Mouse (Mus musculus) right cerebral cortex, postnatal 4 days (tissue): ENCODE measurements around the gene Htra3.

Experiments
- DNase-seq: peaks from one replicate; pipeline ENCODE4 v3.0.0-alpha.2; 2022

The Htra3 gene

GRCm38 (mm10) chr5:35679256-35680155, at the start of gene Htra3:
Gene Htra3 (minus strand): TSS chr5:35679782.
- DNase-seq: no peak

DNA sequence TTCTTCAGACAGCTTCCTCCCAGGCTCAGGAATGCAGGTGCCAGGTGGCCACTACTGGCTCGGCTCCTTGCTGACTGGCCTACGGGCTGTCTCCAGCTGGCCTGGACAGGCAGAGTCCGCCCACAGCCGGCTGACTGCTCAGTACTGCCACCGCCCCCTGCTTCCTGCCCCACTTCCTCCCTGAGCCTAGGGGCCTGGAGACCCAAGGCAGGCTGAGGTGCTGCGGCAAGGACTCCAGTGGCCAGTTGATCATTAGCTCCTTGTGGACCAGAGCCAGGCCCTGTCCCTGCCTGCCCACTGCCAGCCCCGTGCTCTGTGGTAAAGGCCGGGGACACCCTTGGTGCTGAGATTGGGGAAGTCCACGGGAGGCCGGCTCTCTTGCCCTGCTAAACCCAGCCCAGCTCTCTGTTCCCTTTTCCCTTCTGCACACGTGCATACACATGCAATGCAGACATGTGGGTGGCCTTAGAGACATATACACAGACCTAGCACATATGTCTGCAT, 49.4 kb upstream of the Htra3 start:
- no peak for DNase-seq

DNA sequence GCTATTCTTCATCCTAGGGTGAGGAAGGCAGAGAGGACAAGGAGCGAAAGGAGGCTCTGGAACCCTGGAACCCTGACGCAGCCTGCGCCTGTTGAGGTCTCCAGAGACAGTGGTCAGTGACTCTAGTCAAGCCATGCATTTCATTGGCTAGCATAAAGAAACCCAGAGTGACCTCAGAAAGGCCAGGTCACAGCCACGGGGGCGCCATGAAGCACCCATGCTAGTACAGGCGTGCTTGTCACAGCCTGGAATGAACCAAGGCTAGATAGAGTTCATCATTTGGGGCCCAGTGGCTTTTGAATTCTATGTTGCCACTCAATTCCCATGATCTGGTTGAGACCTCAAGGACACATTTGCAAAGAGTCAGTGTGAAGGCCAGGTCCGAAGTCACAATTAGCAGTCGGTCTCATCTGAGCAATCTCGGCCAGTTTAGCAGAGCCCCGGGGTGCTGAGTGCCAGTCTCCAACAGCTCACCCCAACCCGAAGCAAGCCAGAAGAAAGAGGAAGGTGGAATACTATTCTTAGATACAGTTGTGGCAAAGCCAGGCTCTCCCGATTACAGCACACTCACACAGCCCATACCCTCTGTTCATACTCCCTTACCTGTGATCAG, 48.9 kb upstream of the Htra3 start:
- no peak for DNase-seq

DNA sequence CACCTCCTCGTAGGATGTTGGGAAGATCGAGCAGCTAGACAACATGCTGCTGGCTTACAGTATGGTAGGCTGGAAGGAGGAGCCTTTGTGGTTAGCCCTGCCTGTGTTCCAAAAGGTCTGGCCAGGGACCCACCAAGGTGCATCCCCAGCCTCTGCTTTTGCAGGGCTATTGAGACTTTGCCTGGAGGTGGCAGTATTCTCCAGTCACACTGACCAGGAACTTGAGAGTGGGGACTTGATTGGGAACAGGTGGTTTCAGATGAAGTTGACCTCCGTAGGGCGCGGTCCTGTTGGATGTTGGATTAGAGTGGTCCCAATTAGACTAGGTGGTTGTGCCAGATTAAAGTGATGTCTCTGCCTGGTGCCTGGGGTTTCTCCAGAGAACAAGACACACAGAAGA, 47.9 kb upstream of the Htra3 start:
- DNase-seq: no peak

DNA sequence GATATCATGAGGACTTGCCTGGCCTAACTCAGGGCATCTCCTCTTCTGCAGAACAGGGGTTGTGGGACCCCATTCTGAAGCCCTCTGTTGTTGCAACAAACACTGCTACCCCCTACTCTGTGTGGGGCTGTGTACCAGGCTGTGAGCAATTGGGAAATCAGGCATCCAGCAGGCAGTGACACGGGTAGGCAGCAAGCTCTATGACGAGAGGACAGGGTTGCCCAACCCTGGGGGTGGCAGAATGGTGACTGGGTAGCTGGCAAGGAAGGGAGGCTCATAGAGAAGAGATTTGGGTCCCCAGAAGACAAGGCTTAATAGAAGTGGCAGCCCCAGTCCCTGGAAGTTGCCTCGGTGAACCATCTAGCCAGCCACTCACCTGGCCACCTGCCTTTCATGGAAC, 46.3 kb upstream of the Htra3 start:
- no peak for DNase-seq

- DNase-seq: no peak
These were observed 44.3 kb upstream of the Htra3 start for GRCm38 (mm10) chr5:35723900-35724299.

DNA sequence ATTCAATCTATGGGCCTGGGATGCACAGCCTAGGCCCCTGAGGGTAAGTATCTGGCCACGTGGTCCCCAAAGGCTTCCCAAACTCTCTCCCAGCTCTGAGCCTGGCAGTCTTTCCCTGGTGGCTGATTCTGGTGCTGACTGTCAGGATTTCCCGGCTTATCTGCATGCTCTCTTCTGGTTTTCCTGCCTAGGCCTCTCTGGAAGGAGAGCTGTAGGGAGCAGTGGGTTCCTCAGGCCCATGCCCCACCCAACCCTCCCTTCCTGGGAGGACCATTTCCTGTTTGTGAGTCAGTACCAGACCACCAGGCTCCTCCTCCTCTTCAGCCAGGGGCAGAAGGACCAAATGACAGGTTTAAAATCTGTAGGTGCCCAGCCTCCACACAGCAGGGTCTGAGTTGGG, 43.1 kb upstream of the Htra3 start:
- DNase-seq: no peak

GRCm38 (mm10) chr5:35721933-35722332, 42.4 kb upstream of the Htra3 start:
- no peak for DNase-seq

- DNase-seq: no peak
These were observed 40.3 kb upstream of the Htra3 start for GRCm38 (mm10) chr5:35719880-35720279.

- no peak for DNase-seq
These were observed 39.8 kb upstream of the Htra3 start for GRCm38 (mm10) chr5:35719343-35719742.

DNA sequence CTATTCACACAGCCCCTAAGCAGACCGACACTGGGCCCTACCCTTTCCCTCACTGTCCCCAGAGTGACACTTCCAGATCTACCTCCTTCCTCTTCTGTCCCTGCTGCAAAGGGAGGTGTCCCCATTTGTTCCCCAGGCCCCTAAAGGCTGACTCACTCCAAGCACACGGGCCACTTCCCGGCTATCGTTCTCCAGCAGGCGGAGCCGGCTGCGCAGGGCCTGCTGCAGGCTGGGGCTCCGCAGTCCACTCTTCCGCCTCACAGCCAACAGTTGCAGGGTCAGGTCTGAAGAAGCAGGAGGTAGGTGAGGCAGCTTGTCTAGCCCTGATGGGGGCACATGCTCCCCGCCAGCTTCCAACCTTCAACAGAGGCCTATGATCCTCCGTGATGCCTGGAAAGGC, 39.2 kb upstream of the Htra3 start:
- no peak for DNase-seq

DNA sequence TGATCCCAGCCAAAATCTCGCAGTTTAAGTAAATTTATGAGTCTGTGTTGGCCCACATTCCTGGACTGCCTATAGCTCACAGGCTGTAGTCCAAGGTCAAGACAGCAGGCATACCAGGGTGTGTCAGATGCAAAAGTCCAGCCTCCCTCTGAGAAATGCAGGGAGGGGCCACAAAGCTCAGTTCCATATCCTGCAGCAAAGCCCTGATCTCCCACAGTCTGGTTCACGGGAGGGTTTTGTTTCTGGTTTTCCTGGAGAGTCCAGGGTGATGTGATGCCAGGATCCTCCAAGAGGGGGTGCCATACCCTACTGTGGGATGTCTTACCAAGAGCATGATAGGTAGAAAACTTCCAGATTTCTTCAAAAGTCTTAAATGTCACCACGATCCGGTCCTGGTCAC, 38.4 kb upstream of the Htra3 start:
- peak; percentile 37 for DNase-seq

DNA sequence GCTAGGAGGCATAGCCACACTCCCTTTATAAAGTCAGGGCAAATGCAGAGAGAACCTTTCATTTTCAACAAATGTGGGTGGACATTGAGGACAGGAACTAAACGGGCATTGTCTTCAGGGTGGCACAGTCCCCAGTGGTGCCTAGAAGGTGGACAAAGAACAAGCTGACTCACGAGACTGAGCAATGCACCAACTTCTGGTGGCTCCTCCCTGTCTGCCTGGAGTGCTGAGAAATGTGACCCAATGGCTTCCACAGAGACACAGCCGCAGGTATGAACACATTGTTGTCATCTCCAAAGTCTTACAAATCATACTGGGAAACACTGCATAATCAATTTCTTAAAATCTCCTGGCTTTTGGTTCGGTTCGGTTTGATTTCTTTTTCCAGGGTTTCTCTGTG, 37.9 kb upstream of the Htra3 start:
- no peak for DNase-seq

GRCm38 (mm10) chr5:35713649-35714354, 34.2 kb upstream of the Htra3 start:
- peak; percentile 80 for DNase-seq

GRCm38 (mm10) chr5:35712517-35712916, 32.9 kb upstream of the Htra3 start:
- DNase-seq: no peak

DNA sequence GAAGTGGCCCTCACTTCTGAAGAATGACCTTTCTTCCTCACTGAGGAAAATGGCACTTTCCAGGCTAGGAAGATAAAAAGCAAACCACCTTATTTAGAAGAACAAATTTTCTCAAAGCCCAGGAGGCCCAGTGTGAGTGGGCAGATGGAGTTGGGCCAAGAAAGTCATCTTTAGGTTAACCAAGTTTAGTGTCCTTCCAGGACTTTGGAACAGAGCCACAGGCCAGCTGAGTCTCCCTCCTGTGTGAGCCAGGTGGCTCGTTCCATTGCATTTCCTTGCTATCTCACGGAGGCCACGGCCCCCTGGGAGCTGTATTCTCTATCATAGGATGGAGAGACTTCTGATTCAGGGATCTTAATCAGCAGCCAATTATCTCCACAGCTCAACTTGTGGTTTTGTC, 31.3 kb upstream of the Htra3 start:
- DNase-seq: no peak

DNA sequence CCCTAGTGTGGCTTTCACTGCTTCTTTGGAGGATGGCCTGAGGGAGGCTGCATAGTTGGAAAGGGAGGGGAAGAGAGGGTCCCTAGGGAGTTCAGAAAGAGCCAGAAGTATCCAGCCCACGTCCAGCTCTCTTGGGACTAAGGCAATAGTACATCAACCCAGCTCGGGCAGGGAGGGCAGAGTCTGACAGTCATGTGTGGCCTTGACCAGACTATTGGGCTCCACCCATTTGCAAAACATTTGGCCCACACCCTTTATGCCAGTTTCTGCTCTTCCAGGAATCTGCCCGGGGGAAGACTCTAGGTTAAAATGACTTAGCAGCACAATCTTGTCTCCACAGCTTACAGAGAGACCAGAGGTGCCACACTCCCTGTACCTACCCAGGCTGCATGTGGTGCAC, 30.9 kb upstream of the Htra3 start:
- DNase-seq: no peak

DNA sequence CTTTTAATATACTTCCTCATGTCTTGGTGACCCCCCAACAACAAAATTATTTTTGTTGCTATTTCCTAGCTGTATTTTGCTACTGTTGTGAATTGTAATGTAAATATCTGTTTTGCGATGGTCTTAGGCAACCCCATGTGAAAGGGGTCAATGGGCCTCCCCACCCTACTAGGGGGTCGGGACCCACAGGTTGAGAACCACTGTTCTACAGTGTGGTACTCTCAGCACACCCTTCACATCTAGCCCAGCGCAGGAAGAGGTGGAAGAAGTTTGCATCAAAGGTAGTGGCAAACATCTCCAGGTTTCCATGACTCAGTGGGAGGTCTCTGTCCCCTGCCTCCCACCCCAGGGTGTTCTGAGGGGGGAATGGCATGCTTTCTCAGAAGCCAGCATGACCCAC, 25.8 kb upstream of the Htra3 start:
- no peak for DNase-seq

DNA sequence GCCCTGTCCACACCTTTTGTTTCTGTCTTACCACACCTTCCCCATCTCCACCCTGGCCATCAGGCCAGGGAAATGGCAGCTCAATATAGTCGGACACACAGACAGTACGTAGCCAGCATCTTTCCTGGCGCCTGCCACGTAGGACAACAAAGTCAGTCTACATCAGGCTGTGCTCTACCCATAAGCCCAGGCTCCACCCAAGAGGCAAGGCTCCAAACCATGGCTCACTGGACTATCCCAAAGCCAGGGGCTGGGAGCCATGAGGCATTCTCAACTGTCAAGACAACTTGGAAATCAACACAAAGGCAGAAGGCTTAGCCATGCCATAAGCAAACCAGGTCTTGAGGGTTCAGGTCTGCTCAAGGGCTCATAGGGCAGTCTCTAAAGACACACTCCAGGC, 24.2 kb upstream of the Htra3 start:
- no peak for DNase-seq

DNA sequence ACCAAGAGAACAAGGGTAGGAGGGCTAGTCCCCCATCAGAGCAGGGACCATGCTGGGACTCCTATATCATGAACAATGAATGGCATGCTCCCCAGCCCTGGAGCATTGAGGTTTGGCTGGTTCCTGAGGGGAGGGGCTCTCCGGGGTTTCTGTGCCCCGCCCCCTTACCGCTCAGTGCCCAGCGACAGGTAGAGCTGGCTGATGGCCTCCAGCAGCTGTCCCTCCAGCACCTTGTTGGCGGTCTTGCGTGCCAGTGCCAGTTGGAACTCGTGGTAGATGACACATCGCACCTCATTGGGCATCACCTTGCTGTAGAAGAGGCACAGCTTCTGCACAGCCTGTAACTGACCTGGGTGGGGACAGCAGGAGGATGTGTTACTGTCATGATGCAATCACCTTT, 23.6 kb upstream of the Htra3 start:
- no peak for DNase-seq

DNA sequence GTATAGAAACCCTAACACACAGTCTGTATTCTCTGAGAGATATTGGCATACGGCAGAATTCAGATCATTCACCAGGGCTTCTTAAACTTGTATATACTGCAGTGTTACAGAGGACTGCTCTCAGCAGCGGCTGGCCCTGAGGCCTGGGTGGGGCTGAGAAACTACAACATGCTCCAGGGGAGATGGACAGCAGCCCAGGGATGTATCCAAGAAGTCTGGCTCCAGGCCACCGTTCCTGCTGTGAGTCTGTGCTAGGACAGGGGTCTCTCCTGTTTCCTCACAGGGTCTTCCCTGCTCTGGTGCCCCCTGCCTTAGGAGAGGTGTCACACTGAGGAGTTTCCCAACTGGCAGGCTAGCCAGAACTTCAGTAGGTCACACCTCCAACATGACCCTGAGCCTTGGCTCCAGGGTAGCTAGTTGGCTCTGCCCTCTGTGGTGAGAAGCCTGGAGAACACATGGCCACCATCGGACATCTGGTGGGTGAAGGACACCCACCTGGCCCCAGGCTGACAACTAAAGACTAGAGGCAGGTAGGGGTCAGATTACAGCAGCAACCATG, 23.1 kb upstream of the Htra3 start:
- no peak for DNase-seq

DNA sequence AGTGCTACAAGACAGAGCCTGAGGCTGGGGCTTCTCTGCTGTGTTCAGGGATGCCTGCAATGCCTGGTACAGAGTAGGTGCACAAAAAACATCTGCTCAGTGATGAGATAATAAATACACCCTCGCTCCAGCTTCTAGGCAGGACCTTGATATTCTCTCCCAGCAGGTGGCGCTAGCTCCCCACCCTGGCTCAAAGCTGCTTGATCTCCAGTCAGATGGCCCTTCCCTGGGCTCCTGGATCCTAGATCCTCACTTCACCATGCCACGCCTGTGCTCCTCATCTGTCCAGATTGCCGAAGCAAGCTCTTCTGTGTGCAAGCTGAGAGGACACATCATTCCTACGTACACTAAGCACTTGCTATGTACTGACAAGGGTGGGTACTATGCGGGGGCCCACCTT, 21.5 kb upstream of the Htra3 start:
- DNase-seq: peak; percentile 69

DNA sequence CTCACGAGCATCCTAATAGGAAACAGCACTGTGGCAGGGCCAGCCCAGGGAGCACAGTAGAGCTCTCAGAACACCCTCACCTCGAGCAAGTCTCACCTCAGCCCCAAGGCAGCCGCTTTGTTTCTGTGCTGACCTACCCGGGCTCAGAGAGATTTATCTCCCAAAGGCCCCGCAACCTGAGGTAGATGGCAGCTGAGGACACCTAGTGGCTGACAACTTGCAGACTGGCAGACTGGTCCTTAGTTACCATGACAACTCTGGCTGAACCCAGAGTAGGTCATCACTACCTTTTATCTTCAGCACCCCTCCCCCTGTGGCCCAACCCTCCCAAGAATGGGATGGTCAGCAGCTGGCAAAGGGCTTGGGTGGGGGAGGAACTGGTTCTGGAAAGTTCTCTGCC, 16.2 kb upstream of the Htra3 start:
- DNase-seq: no peak
